Mouse (Mus musculus) urinary bladder, postnatal 4 days (tissue): ENCODE measurements around the gene Cd79b.

ENCODE experiments used
- DNase-seq, 2 experiments: peaks; one replicate each; pipeline ENCODE4 v3.0.0; 2021 to 2022; ENCODE audit warnings: low spot score in 2 of 2

The Cd79b gene

GRCm38 (mm10) chr11:106318406-106319366, 4.1 kb upstream of the Cd79b start:
- DNase-seq, result no peak

- DNase-seq, result no peak
These were observed 3.2 kb upstream of the Cd79b start for GRCm38 (mm10) chr11:106317801-106318200.

- DNase-seq, result no peak
These were observed 1.9 kb upstream of the Cd79b start for GRCm38 (mm10) chr11:106316416-106316815.

- DNase-seq, result no peak
These were observed 1.0 kb downstream of the Cd79b start for GRCm38 (mm10) chr11:106313533-106313932.

GRCm38 (mm10) chr11:106310123-106310522, 4.4 kb downstream of the Cd79b start:
- DNase-seq, result no peak

GRCm38 (mm10) chr11:106308162-106308561, 6.4 kb downstream of the Cd79b start:
- DNase-seq, result no peak

- no peak for DNase-seq
These were observed 7.1 kb downstream of the Cd79b start for GRCm38 (mm10) chr11:106307432-106307831.

- DNase-seq, result no peak
These were observed 7.8 kb downstream of the Cd79b start for GRCm38 (mm10) chr11:106306758-106307157.

- DNase-seq, result no peak
These were observed 8.5 kb downstream of the Cd79b start for GRCm38 (mm10) chr11:106306065-106306385.

GRCm38 (mm10) chr11:106305348-106306064, 9.1 kb downstream of the Cd79b start:
- no peak for DNase-seq

GRCm38 (mm10) chr11:106302634-106303033, 11.9 kb downstream of the Cd79b start:
- no peak for DNase-seq

GRCm38 (mm10) chr11:106301765-106302164, 12.8 kb downstream of the Cd79b start, which contains the start of gene Gh:
Gene Gh, minus strand, starts transcription at chr11:106301865.
- no peak for DNase-seq

- DNase-seq, result no peak
These were observed 22.7 kb downstream of the Cd79b start for GRCm38 (mm10) chr11:106291861-106292260.

GRCm38 (mm10) chr11:106290376-106290775, 24.2 kb downstream of the Cd79b start:
- DNase-seq, result no peak

GRCm38 (mm10) chr11:106289369-106289768, 25.2 kb downstream of the Cd79b start:
- no peak for DNase-seq

GRCm38 (mm10) chr11:106286987-106287386, 27.6 kb downstream of the Cd79b start:
- no peak for DNase-seq

GRCm38 (mm10) chr11:106286206-106286605, 28.4 kb downstream of the Cd79b start:
- no peak for DNase-seq

GRCm38 (mm10) chr11:106284126-106284525, 30.4 kb downstream of the Cd79b start:
- DNase-seq, result no peak

GRCm38 (mm10) chr11:106283371-106283770, 31.2 kb downstream of the Cd79b start:
- DNase-seq, result no peak

- DNase-seq, result no peak
These were observed 32.1 kb downstream of the Cd79b start for GRCm38 (mm10) chr11:106282452-106282851.

- DNase-seq, result peak; percentile 88 to 95
These were observed 38.1 kb downstream of the Cd79b start, which contains the start of gene Tcam1 for GRCm38 (mm10) chr11:106276454-106276853. Gene Tcam1, plus strand, starts transcription at chr11:106276672.

- peak; percentile 73 for DNase-seq
These were observed 39.6 kb downstream of the Cd79b start for GRCm38 (mm10) chr11:106274971-106275411.

GRCm38 (mm10) chr11:106274374-106274773, 40.2 kb downstream of the Cd79b start:
- DNase-seq, result no peak
